Mouse (Mus musculus): ENCODE data around the gene Acsl4. TPM values are rescaled to one million over a fixed set of nuclear protein-coding genes. Genes with fewer than 3 reads are reported as not detected.

Gene Acsl4
- polyA plus RNA-seq (2014; fragmentation: Illumina TruSeq; extraction: RNeasy Lipid Tissue Mini Kit (QIAGEN cat#74804)) = 158 TPM

GRCm38 (mm10) chrX:142390247-142390908 is at the start of gene Acsl4:
Gene Acsl4, minus strand, starts transcription at chrX:142390535.

DNA sequence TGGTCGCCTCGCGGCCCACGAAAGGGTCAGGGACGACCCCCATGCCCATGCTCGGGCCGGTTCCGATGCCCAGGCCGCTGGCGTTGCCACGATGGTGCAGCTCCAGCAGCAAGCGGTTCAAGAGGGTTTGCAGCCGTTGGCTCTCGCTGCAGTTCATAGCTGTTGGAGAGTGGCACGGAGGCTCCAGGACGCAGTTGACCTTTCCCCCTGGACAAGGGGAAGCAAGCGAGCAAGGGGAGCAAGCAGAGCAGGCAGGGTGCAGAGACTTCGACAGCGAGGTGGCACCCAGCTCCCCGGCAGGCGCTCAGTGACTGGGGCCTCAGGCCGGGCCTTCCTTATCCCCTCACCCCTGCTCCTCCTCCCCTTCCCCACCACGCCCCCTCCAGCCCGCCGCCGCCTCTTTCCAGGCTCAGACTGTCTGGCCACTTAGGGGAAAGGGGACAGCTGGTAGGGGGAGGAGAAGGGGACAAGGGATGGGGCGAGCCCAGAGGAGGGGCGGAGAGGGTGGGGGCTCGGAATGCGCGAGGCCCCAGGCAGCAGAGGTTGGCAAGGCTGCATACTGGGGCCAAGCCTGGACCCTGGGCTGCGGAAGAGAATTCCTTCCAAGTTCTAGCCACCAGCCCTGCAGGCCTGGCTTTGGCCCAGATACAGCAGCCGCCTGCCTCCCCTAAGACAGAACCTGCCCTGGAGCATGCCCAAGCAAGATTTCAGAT is 84.3 kb downstream of the Acsl4 start, which contains the start of gene Kcne1l:
TSS of gene Kcne1l (minus strand) at position 426 of the 713 bp plus-strand sequence.

Other genes with a start within 250 kb of the Acsl4 start
- gene Gucy2f, start 193.6 kb downstream of the Acsl4 start, polyA plus RNA-seq (2014; fragmentation: Illumina TruSeq; extraction: RNeasy Lipid Tissue Mini Kit (QIAGEN cat#74804)) = 0.09 TPM
- gene Nxt2, start 163.8 kb downstream of the Acsl4 start, polyA plus RNA-seq (2014; fragmentation: Illumina TruSeq; extraction: RNeasy Lipid Tissue Mini Kit (QIAGEN cat#74804)) = 88.5 TPM
- gene Kcne1l, start 84.2 kb downstream of the Acsl4 start, polyA plus RNA-seq (2014; fragmentation: Illumina TruSeq; extraction: RNeasy Lipid Tissue Mini Kit (QIAGEN cat#74804)) = not detected